Mouse (Mus musculus) heart, postnatal 36 days (tissue): Measurements from ENCODE around the gene Evi5l. TPM values are rescaled to one million over a fixed set of nuclear protein-coding genes. Genes with fewer than 3 reads are reported as not detected.

Source experiments
- DNase-seq, 2 experiments: peaks; one replicate each; pipeline ENCODE4 v3.0.0; 2021 to 2022
- intact Hi-C: fragments of 180-260 bp; cut with DNase I; formaldehyde crosslinking; loops from one replicate; pipeline ENCODE4 v1.15.1; 2025
- total RNA-seq, 2 experiments: library from RNA; stranded (reverse); gene quantifications; 2 replicates each; pipeline ENCODE4 v1.2.3; 2021

The Evi5l gene
- 10 to 100 TPM; 20.3 to 26.9 TPM for total RNA-seq

DNA sequence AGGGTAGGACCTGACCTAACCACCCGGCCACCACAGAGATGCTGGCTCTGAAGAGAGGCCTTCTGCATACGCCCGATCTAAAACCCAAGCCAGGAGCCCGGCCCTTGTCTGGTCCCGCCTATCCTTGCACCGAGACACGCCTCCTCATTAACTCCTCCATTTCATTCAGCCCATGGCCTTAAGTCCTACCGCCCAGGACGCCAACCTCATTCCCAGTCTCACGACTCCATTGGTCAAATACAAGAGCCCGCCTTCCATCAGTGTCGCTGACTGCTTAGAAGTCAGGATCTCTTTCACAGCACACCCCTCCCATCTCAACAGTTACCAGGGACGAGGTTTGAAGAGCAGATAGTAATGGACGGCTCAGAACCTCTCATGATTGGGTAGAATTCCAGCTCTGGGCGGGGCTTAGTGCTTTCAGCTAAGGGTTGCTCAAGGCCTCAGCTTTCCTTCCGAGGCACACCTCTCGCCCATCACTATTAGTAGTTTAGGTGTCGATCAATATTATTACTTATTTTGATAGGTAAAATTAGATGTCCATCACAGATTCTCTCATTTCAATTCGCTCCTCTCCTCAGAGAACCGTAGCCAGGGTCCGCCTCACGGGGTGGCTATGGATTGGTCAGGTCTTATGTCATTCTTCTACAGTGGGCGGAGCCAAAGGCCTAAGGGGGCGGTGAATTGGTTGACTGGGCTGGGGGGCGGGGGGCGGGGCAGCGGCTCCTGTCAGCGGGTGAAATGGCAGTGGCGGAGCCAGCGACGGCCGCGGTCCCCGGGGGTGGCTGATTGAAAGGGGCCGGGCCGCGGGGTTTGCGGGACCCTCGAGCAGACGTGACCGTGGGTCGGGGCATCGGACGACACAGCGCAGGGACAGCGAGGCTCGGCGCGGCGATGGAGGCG lies at the start of gene Evi5l:
Gene Evi5l (plus strand): TSS at position 716 of the 900 bp plus-strand sequence.
- intact Hi-C loops: loop anchor here (5.0 to 10.0 kb wide), 5 partner anchors 86 to 511 kb away; partner anchors contain the start of genes Ccl25, Cers4, Elavl1 and Snapc2
- peak; percentile 100 for DNase-seq

DNA sequence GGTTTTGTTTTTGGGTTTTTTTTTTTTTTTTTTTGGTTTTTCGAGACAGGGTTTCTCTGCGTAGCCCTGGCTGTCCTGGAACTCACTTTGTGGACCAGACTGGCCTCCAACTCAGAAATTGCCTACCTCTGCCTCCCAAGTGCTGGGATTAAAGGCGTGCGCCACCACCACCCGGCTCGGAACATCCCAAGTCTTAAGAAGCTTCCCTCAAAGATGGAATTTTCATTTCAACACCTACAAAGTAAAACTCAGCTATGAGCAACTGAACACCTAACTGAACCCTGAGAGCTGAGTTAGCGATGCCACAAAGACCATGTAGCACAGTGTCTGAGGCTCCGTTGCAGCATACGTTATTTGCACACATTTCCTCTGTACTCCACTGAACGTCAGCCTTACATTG lies 32.6 kb upstream of the Evi5l start, which contains the start of gene Cd209g:
Gene Cd209g (plus strand): TSS at position 301 of the 400 bp plus-strand sequence.
- DNase-seq: no peak
- intact Hi-C loops: no loop called here

DNA sequence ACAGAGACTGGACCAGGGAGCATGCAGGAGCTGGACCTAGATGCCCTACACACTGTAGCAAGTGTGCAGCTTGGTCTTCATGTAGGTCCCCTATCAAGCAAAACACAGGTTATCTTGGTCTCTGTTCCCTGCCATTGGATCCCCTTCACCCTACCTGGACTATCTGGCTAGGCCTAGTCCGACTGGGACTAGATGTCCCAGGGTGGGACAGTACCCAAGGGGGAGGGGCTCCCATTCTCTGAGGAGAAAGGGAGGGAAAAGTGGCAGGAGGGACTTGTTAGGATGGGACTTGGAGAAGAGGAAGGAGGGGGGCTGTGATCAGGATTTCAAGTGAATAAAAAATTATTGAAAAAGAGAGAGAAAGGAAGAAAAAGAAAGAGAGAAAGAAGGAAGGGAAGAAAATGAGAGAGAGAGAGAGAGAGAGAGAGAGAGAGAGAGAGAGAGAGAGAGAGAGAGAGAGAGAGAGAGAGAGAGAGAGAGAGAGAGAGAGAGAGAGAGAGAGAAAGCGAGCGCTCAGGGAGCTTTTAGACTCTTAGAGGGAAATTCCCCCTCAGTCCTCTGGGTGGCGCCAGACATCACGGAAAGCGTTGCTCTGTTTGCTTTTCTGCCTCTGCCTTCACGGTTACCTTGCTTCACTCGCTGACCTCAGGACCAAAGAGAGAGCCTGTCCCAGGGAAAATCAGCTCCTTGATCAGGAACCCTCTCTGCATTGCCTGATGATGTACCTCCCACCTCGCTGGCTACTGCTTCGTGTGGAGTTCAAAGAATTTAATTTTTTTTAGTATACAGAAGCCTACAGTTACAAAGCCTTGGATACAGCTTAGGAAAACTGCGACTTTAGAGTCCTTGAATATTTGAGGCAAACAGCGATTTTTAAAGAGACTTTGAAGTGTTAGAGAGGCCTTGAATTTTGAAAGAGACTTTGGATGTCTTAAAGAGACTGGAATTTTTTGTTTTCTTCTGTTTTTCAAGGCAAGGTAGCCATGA lies 26.4 kb upstream of the Evi5l start:
- peak; percentile 72 to 77 for DNase-seq
- intact Hi-C loops: loop anchor here (5.0 kb wide), 2 partner anchors 117 to 232 kb away; partner anchors contain the start of gene Ctxn1

DNA sequence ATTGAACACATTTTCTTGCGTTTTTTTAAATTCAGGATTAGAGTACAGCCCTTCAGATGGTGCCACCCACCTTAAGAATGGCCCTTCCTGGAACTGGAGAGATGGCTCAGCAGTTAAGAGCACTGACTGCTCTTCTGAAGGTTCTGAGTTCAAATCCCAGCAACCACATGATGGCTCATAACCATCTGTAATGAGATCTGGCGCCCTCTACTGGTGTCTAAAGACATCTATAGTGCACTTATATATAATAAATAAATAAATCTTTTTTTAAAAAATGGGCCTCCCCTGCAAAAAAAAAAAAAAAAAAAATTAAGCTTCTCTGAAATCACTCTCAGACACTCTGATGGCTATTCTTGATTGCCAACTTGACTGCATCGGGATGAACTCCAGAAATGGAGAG lies 24.6 kb upstream of the Evi5l start:
- intact Hi-C loops: loop anchor here (2.0 to 5.0 kb wide), 3 partner anchors 116 to 445 kb away; partner anchors contain the start of gene Ctxn1
- no peak for DNase-seq

DNA sequence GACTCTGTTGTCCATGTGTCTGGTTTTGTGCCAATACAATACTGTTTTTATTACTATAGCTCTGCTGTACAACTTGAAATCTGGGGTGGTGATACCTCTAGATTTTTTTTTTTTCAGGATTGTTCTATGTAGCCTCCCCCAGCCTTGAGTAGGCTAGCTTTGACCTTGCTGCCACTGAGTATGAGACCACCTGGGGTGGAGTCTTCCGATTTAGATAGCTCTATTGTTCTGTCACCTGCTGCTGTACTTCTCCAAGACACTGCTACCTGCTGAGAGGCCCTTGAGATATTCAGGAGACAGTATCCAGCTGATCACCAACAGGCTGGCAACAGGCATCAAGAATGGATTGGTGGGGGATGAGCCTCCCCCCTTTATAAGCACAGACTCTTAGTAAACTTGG lies 19.1 kb upstream of the Evi5l start:
- intact Hi-C loops: no loop called here
- no peak for DNase-seq

DNA sequence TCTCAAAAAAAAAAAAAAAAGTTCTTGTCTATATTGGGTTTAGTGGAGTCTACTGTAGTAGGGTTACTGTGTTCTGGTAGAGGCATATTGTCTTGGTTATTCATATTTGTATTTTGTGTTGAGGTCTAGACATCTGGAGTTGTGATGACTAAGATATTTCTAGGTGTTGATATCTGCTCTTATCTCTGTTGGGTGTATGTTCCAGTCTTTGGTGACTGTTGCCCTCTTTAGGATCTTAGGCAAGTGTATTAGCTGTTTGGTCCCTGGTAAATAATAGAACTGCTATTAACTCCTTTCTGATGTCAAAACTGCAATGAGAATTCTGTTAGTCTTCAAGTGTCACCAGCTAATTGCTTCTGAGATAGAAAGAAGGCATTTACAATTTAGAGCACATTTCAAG lies 11.5 kb upstream of the Evi5l start:
- no peak for DNase-seq
- intact Hi-C loops: no loop called here

DNA sequence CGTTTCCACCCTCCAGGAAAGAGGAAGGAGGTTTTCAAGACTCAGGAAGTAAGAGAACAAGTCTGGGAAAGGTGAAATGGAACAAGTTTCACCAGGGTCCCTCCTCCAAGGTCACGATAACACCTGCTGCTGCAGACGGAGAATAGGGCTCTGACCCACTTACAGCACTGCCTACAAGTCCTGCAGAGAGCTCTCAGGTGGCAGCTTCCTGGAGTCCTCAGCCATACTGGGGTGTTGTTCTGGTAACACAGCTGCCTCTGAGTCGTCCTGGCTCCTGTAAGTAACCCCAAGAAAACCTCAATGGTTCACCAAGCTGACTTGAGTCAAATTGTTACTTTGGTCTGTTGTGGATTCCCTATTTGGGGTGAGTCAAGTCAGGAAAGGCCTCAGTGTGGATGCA lies 3.6 kb upstream of the Evi5l start:
- intact Hi-C loops: loop anchor here (10.0 kb wide), 1 partner anchor 332 kb away; the partner anchor contains the start of gene Cers4
- no peak for DNase-seq

DNA sequence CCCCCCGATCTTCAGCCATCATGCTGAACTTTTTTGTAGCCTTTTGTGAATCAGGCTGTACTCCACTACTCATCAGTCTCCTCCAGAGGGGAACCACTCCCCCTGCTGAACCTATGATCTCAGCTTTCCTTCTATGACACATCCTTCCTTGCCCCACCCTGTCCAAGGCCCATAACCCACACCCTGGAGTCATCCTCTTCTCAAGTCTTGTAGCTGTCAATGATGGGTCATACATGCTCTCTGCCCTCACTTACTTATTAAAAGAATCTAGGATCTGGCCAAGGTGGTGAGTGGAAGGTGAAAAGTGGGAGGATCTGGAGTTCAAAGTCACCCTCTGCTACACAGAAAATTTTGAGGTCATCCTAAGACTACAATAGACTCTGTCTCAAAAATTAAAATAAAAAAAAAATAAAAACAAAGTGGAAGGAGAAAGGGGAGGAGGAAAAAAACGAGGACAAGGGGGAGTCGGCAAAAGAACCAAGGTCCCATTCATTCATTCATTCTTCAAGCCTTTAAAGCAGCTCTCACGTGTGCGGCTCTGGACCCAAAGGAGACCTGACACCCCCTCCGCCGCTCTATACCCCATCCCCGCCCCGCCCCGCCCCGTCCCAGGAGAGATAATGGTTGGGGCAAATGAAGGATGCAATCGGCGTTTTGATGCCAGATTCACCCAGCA lies 1.1 kb upstream of the Evi5l start:
- no peak for DNase-seq
- intact Hi-C loops: loop anchor here (5.0 to 10.0 kb wide), 5 partner anchors 87 to 512 kb away; partner anchors contain the start of genes Ccl25, Cers4, Elavl1 and Snapc2

DNA sequence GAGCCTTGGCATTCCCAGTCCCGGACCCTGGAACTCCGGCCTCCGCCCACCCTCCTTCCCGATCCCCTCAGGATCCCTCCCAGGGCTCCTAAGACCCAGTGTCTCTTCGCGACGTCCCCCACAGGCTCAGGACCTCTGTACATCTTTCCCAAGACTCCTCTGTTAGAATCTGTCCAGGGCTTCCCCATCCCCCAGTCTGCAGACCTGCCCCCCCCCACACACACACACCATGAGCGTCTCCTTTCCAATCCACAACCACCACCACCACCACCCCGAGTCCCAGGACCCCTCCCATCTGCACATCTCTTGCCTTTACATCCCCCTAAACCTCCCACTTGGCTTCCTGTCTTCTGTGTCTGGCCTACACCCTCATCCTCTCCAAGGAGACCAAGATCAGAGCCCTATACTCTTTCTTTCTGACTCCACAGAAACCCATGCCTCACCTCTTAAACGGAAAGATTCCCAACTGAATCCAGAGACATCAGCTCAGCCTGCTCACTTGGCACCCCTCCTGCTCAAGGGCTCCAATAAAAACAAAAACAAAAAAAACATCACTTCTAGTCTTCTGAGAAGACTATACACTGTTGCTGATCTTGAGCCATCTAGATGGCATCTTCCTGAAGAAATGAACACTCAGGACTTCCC lies 636 bp downstream of the Evi5l start:
- intact Hi-C loops: loop anchor here (5.0 to 10.0 kb wide), 5 partner anchors 85 to 510 kb away; partner anchors contain the start of genes Ccl25, Cers4, Elavl1 and Snapc2
- no peak for DNase-seq

DNA sequence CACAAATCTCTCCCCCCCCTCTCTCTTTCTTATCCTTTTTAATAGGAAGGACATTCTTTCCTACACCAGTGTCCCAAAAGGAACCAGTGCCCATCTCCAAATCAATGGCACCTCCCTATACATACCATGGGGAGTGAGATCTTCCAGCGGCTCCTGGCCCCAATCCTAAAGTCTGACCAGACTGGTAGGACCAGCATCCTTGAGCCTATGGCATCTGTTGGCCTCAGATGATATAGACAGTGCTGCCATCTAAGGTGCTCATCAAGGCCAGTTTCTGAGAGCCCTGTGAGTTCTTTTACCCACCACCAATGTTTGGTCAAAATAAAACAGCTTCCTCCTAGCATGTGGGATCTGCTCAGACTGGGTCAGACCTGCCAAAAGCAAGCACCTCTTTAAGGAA lies 1.6 kb downstream of the Evi5l start:
- intact Hi-C loops: loop anchor here (5.0 to 10.0 kb wide), 5 partner anchors 84 to 509 kb away; partner anchors contain the start of genes Ccl25, Cers4, Elavl1 and Snapc2
- DNase-seq: no peak

DNA sequence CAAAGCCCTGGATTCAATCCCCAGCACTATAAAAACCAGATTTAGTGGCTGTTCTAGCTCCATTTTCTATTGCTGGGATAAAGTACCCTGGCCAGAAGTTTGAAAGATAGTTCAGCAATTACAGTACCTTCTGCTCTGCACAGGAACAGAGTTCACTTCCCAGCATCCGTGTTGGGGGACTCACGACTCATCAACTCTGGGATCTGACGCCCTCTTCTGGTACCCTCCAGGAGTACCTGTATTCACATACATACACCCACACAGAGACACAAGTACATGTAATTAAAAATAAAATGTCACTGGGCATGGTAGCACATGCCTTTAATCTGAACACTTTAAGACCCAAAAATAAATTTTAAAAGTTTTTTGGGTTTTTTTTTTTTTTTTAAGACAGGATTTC lies 6.1 kb downstream of the Evi5l start:
- intact Hi-C loops: no loop called here
- DNase-seq: no peak

DNA sequence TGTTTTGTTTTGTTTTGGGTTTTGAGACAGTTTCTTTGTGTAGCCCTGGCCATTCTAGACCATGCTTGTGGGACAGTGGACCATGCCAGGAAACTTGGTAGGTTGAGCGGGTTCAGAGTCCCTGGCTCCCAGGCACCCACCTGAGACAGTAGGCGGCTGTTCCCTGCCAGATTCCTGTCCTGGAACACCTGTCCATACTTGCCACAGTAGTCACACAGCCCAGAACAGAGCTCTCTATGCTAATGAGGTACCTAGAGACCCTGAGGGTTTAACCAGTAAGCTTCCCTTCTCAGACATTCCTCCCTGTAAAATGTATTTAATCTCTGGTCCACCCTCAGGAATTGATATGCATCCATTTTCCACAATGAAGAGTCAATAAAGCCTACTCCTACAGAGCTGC lies 7.7 kb downstream of the Evi5l start:
- intact Hi-C loops: no loop called here
- no peak for DNase-seq

DNA sequence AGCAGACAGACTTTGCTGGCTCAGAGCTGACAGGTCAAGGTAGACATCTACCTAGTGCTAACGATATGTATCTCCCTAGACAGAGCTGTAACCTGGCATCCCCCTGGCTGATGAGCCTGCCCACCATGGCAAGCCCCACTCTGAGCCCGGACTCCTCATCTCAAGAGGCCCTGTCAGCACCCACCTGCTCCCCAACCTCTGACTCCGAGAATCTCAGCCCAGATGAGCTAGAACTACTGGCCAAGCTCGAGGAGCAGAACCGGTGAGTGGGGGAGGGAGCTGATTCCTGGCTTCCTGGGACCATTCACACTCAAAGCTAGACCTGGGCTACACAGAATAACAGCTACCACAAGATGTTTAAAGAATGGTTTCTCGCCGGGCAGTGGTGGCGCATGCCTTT lies 17.0 kb downstream of the Evi5l start:
- intact Hi-C loops: no loop called here
- DNase-seq: no peak

DNA sequence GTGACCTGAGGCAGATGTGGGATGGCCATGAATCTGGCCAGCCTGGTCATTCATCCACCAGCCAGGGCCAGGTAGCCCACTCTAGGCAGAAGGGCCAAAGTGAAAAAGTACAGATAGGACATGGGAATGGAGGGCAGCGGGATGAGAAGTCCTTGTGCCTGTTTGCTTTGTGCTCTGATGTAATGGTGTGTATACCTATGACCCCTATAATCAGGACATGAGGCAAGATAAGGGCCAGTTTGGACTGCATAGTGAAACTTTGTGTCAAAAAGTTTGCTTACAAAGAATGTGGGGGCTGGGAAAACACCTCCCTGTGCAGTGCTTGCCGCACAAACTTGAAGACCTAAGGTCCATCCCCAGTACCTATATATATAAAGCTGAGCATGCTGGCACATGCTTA lies 19.8 kb downstream of the Evi5l start:
- intact Hi-C loops: no loop called here
- no peak for DNase-seq

DNA sequence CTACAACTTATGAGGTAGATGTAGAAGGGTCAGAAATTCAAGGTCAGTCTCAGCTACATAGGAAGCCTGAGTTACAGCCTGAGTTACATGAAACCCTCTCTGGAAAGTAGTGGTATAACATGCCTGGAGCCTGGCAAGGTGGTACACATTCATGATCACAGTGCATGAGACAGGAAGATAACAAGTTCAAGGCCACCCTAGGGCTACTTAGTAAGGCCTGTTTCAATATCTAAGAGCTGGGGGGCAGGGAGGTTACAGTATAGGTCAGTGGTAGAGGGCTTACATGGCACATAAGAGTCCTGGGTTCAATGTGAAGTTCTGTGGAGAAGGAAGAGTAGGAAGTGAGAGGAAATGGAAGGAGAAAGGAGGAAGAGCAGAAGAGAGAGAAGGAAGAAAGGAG lies 22.2 kb downstream of the Evi5l start:
- no peak for DNase-seq
- intact Hi-C loops: no loop called here

DNA sequence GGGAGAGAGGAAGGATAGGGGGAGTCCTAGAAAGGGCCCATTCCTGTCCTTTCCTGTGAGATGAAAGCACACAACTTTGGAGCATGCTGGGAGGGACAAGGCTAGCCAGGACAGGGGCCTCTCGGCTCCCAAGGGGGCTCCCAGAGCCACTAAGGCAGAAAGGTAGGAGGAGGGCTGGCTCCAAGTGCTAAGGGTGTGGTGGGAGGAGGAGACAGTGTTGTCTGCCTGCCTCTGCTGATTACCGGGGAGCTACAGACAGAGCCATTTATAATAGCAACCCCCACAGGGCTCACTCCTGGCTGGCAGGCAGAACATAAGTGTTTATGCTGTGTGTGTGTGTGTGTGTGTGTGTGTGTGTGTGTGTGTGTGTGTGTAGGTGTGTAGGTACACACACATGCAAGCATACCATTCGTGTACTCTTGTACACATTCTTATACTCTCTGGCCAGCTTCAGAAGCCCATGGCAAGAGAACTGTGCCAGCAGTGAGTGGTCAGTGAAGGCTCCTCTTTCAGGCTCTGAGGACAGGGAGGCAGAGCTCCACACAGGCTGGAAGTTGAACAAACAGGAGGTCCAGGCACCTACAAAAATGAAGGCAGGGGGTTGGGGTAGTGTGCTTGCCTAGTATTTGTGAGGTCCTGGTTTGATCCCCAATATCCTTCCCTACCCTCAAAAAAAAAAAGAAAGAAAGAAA lies 22.8 kb downstream of the Evi5l start:
- no peak for DNase-seq
- intact Hi-C loops: no loop called here

DNA sequence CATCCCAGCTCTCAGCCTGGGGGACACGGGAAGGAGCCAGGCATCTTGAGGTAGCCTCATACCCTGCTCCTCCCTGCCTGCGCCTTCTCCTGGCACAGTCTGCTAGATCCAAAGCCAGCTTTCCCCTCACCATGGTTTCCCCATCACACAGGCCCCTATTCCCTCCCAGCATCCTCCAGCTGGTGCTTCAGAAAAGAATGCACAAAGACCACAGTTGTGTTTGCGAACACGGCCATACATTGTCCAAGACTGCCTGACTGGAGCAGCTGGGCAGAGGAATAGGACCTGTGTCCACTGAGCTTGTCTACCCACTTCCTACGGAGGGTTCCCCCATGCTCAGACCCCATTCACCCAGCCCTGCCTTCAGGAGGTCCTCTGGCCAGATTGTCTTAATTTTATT lies 25.9 kb downstream of the Evi5l start:
- no peak for DNase-seq
- intact Hi-C loops: loop anchor here (5.0 kb wide), 3 partner anchors 65 to 180 kb away; partner anchors contain the start of gene Ctxn1

DNA sequence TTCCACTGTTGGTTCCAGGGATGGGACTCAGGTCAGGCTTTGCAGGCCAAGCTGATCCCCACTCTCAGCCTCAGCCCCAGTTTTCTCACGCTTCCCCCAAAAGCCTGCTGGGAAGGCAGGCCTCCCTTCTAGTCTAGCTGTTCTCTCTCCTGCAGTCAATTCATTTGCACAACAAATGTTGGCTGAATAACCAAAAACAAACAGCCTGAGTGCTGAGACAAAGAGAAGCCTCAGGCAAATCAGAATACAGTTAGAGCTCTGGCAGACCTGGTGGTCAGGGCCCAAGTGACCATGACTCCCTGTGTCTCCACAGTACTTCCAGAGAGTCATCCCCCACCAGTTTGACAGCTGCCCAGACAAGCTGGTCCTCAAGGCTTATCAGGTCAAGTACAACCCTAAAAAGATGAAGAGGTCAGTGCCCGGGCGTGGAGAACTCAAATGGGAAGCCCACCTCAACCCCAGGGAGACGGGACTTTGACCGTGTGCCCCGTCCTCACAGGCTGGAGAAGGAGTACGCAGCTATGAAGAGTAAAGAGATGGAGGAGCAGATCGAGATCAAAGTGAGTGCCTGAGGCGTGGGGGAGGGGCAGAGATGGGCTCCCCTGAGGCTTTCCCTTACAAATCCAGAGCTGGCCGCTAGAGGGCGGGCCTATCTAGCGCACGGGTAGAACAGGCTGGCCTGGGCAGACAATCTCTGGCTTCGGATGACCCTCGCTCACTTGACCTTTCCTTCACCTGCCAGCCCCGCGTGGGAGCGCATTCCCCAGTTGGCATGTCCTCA lies 26.6 kb downstream of the Evi5l start:
- peak; percentile 83 to 88 for DNase-seq
- intact Hi-C loops: loop anchor here (5.0 kb wide), 3 partner anchors 64 to 179 kb away; partner anchors contain the start of gene Ctxn1
